Mouse (Mus musculus): ENCODE results near the gene Ing4.

GRCm38 (mm10) chr6:125073825-125074224 lies 34.3 kb downstream of the Ing4 start:
- TF ChIP-seq ZC3H11A (IDR thresholded peaks at IDR 0.05; ENCODE audit: borderline replicate concordance, low read depth, low read length) (no peak), HCFC1 (IDR thresholded peaks at IDR 0.05; ENCODE audit: borderline replicate concordance, insufficient read depth, low read length) (no peak)

Measured in ES-E14 (cell line).